Mouse (Mus musculus) lung, adult 2 months (tissue): Measurements from ENCODE around the gene Rpl19.

Experiments used
- CTCF ChIP-seq: fragments of 200-500 bp; IDR thresholded peaks from 2 replicates; pipeline ENCODE4 v1.5.1; 2011; ENCODE audit warnings: mild to moderate bottlenecking, low read length, control low read depth; ENCODE audit not compliant: insufficient read depth
- POLR2A ChIP-seq: fragments of 200-500 bp; IDR thresholded peaks from 2 replicates; pipeline ENCODE4 v1.6.1; 2011; ENCODE audit warnings: low read depth, mild to moderate bottlenecking, control low read depth, low read length, borderline replicate concordance; ENCODE audit errors: extremely low read depth

- TF ChIP-seq CTCF (no peak), POLR2A (no peak)
Measured at GRCm38 (mm10) chr11:98027785-98028184, 1.3 kb downstream of the Rpl19 start.
